Mouse (Mus musculus) yolk sac, embryonic 10.5 days (tissue): Measurements from ENCODE around the gene Slc35b2.

ENCODE experiments used
- DNase-seq: peaks from one replicate; pipeline ENCODE4 v3.0.0-alpha.2; 2017; ENCODE audit warnings: low spot score

Gene Slc35b2

GRCm38 (mm10) chr17:45564531-45565084 lies 934 bp downstream of the Slc35b2 start:
- no peak for DNase-seq

GRCm38 (mm10) chr17:45565103-45565502 lies 1.4 kb downstream of the Slc35b2 start:
- DNase-seq: no peak

- DNase-seq: no peak
Observed at GRCm38 (mm10) chr17:45566031-45566359, 2.3 kb downstream of the Slc35b2 start.

- no peak for DNase-seq
Observed at GRCm38 (mm10) chr17:45566360-45567161, 2.9 kb downstream of the Slc35b2 start.

- peak; percentile 56 for DNase-seq
Observed at GRCm38 (mm10) chr17:45567162-45567601, 3.5 kb downstream of the Slc35b2 start.

GRCm38 (mm10) chr17:45568990-45569389 lies 5.3 kb downstream of the Slc35b2 start:
- no peak for DNase-seq

GRCm38 (mm10) chr17:45569999-45570398 lies 6.3 kb downstream of the Slc35b2 start:
- DNase-seq: no peak

- DNase-seq: peak; percentile 91
Observed at GRCm38 (mm10) chr17:45572103-45573086, 8.7 kb downstream of the Slc35b2 start.

- DNase-seq: peak; percentile 99
Observed at GRCm38 (mm10) chr17:45573087-45573779, 9.6 kb downstream of the Slc35b2 start, which contains the start of gene Hsp90ab1. Hsp90ab1 (minus strand) TSS chr17:45573271.

- DNase-seq: peak; percentile 98
Observed at GRCm38 (mm10) chr17:45573780-45574123, 10.1 kb downstream of the Slc35b2 start.

- DNase-seq: peak; percentile 31
Observed at GRCm38 (mm10) chr17:45574129-45574761, 10.6 kb downstream of the Slc35b2 start.

GRCm38 (mm10) chr17:45575123-45575897 lies 11.6 kb downstream of the Slc35b2 start:
- DNase-seq: no peak

GRCm38 (mm10) chr17:45578242-45578641 lies 14.6 kb downstream of the Slc35b2 start:
- DNase-seq: no peak

- DNase-seq: no peak
Observed at GRCm38 (mm10) chr17:45578843-45579242, 15.2 kb downstream of the Slc35b2 start.

GRCm38 (mm10) chr17:45579554-45579953 lies 15.9 kb downstream of the Slc35b2 start:
- no peak for DNase-seq

GRCm38 (mm10) chr17:45580958-45581477 lies 17.3 kb downstream of the Slc35b2 start:
- DNase-seq: no peak

- DNase-seq: peak; percentile 48
Observed at GRCm38 (mm10) chr17:45581567-45581983, 17.9 kb downstream of the Slc35b2 start.

- DNase-seq: no peak
Observed at GRCm38 (mm10) chr17:45582188-45582587, 18.5 kb downstream of the Slc35b2 start.

GRCm38 (mm10) chr17:45582715-45583355 lies 19.2 kb downstream of the Slc35b2 start:
- no peak for DNase-seq
